Mouse (Mus musculus) hindbrain, embryonic 13.5 days (tissue): ENCODE data around the gene Fam229b. TPM values are rescaled to one million over a fixed set of nuclear protein-coding genes. Genes with fewer than 3 reads are reported as not detected.
A peak's percentile ranks its signal among the peaks of the same experiment; 100 is the strongest.

Experiments
- ATAC-seq: fragments of 200-750 bp; cut with Nextera tagmentation; 2 replicates; pipeline ENCODE4 v1.8.0; 2017; ENCODE audit warnings: moderate TSS enrichment; ENCODE audit not compliant: low FRiP score
- H3K27ac ChIP-seq: fragments of 300-500 bp; sonication (generic); 2 replicates; pipeline ENCODE4 v1.5.1; 2015; ENCODE audit warnings: inconsistent platforms, mild to moderate bottlenecking, moderate library complexity
- H3K27me3 ChIP-seq: fragments of 300-500 bp; sonication (generic); 2 replicates; pipeline ENCODE4 v1.6.1; 2015; ENCODE audit warnings: mild to moderate bottlenecking, inconsistent platforms
- H3K36me3 ChIP-seq: fragments of 300-500 bp; sonication (generic); 2 replicates; pipeline ENCODE4 v1.6.1; 2015; ENCODE audit warnings: mild to moderate bottlenecking, inconsistent platforms
- H3K4me1 ChIP-seq: fragments of 300-500 bp; sonication (generic); replicated peaks from 2 replicates; pipeline ENCODE4 v1.6.1; 2015; ENCODE audit warnings: inconsistent platforms
- H3K4me2 ChIP-seq: fragments of 300-500 bp; sonication (generic); 2 replicates; pipeline ENCODE4 v1.6.1; 2015; ENCODE audit warnings: inconsistent platforms, mild to moderate bottlenecking, moderate library complexity
- H3K4me3 ChIP-seq: fragments of 300-500 bp; sonication (generic); 2 replicates; pipeline ENCODE4 v1.5.1; 2015; ENCODE audit warnings: mild to moderate bottlenecking, inconsistent platforms
- H3K9ac ChIP-seq: fragments of 300-500 bp; sonication (generic); 2 replicates; pipeline ENCODE4 v1.6.1; 2015; ENCODE audit warnings: mild to moderate bottlenecking, inconsistent platforms
- H3K9me3 ChIP-seq: fragments of 300-500 bp; sonication (generic); 2 replicates; pipeline ENCODE4 v1.6.1; 2016; ENCODE audit warnings: inconsistent platforms
- WGBS: fragments of 180-500 bp; shearing (Covaris S2); methylation state at CpG from one replicate; pipeline ENCODE4 v1.1.7; 2015; 5-methylcytosine and 5-hydroxymethylcytosine counted together
- polyA plus RNA-seq: library from polyadenylated mRNA; unstranded; fragments of >200 nt; fragmentation: Nextera tagmentation; extraction: Ambion mirVana; gene quantifications from 2 replicates; pipeline ENCODE4 v1.2.1, GENCODE M21; 2015

Gene Fam229b
- polyA plus RNA-seq = 32.7 and 34.8 TPM in 2 replicates

DNA sequence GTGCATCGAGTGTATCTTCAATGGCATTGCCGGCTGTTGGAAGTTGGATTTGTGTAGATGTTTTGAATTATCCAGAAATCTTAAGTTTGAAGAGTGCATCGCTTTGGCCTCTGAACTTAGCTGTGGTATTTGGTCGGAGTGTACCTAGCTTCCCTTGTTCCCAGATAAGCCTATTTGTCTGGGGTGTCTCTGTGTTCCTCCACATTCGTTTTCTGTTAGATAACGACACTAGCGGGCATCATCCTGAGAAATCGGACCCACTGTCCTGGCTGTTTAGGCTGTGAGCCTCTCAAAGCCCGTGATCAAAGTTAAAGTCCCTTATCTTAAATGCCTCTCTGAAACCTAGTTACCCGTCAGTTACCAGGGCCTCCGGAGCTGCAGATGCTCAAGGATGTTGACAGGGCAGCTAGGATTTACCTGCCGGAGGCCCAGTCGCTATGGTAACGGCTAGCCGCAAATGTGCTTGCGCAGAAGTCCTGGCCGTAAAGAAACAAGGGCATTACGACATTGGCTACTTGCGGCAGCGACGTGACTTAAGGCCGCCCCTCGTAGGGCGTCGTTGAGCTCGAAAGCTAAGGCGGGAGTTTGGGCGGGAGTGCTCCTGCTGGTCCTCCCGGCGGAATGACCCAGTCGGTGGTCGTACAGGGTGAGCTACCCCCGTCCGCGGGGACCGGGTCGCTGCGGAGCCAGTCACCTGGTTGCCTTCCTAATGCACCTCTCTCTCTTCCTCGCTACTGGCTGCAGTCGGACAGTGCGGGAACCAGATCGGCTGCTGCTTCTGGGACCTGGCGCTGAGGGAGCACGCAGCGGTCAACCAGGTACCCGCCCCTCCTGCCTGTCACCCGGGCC lies at the start of gene Fam229b, which contains the start of gene Tube1:
Gene Fam229b, minus strand, starts transcription at position 453 of the 849 bp plus-strand sequence.
Gene Tube1, plus strand, starts transcription at position 515 of the 849 bp plus-strand sequence.
- H3K4me1 ChIP-seq = peaks cover 31% of the 10 kb centered on the region
- peak within 1 kb of the TSS; percentile 72 for H3K4me3 ChIP-seq
- H3K27ac ChIP-seq = peak within 1 kb of the TSS; percentile 82
- H3K9me3 ChIP-seq = no peaks in the 10 kb centered on the region
- peaks cover 19% of the 10 kb centered on the region for H3K36me3 ChIP-seq
- peak within 1 kb of the TSS; percentile 84 for H3K9ac ChIP-seq
- peak within 1 kb of the TSS; percentile 94 for H3K4me2 ChIP-seq
- H3K27me3 ChIP-seq = no peaks in the 10 kb centered on the region
- 5% methylated on average over 47 of the region's 47 CpGs for WGBS
- ATAC-seq = peak; percentile 92

DNA sequence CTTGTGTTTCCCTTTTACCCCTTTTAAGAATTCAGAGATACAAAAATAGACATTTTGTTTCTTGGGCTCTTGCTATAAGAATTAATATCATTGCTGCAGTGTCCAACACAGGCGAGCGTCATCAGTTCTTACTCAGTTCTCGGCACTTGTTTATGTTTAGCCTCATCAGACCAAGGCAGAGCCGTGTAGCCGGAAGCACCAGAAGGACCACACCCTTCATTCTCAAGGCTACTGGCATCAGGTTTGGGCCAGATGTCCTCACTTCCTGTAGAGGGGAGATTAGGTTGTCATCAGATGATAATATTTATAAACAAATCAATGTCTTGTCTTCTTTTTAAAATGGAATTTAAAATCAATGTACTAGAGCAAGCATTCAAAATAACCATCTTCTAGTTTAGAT lies 43.3 kb upstream of the Fam229b start:
- Histone ChIP-seq H3K27ac (no peak overlapping the region), H3K27me3 (no peaks in the 10 kb centered on the region), H3K9me3 (peaks cover 3% of the 10 kb centered on the region; the same call in 1 of the 2 replicates), H3K4me2 (no peak overlapping the region), H3K9ac (no peak overlapping the region), H3K4me3 (no peak overlapping the region), H3K36me3 (no peaks in the 10 kb centered on the region), H3K4me1 (peaks cover 24% of the 10 kb centered on the region)
- ATAC-seq = no peak
- whole genome bisulfite sequencing = 92% methylated on average over 5 of the region's 5 CpGs

DNA sequence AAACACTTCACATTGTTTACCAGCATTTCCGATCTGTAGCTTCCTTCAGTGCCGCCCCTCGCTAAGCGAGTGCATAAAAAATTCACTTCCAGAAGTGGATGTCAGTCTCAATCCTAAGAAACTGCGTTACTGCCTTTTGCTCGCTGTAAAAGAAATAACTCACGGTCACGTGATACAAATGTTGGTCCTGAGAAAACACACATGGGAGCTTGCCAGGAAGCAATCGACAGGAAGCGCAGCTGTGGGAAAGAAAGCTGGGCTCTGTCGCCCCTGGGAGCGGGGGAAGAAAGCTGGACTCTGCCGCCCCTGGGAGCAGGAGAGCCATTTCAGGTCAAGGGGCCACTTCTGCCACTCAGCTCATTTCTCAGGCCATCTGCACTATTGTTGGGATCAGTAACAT lies 39.4 kb upstream of the Fam229b start:
- H3K36me3 ChIP-seq = no peaks in the 10 kb centered on the region
- H3K27ac ChIP-seq = peak overlapping the region; percentile 97
- no peaks in the 10 kb centered on the region for H3K27me3 ChIP-seq
- no peak overlapping the region for H3K4me3 ChIP-seq
- H3K9ac ChIP-seq = 0 out of 2 replicates have a peak overlapping the region, but pooled peaks have one; percentile 43
- H3K9me3 ChIP-seq = no peaks in the 10 kb centered on the region
- peak overlapping the region; percentile 64 for H3K4me2 ChIP-seq
- 22% methylated on average over 13 of the region's 13 CpGs for WGBS
- no peak for ATAC-seq
- H3K4me1 ChIP-seq = peaks cover 40% of the 10 kb centered on the region

DNA sequence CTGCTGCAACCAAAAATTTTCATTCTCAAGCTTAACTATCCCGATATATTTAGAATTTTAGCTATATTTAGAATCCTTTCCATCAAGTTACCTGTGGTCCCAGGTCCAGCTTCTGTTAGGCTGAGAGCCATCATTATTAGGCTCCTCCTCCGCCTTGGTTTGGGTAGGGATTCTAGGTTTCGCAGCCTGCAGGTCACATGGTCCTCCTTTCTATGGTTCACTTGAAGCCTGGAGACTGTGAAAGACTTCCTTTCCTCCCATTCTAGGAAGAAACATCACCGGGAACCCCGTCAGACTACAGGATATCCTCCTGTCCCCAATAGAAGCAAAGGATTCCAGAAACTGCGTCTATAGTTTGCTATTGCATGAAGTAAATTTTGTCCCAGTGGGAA lies 38.8 kb upstream of the Fam229b start:
- WGBS = 71% methylated on average over 6 of the region's 6 CpGs
- Histone ChIP-seq H3K9ac (no peak overlapping the region), H3K4me2 (peak overlapping the region; percentile 64), H3K4me3 (no peak overlapping the region), H3K9me3 (no peaks in the 10 kb centered on the region), H3K27ac (peak overlapping the region; percentile 97), H3K36me3 (no peaks in the 10 kb centered on the region), H3K27me3 (no peaks in the 10 kb centered on the region), H3K4me1 (peaks cover 40% of the 10 kb centered on the region)
- no peak for ATAC-seq

DNA sequence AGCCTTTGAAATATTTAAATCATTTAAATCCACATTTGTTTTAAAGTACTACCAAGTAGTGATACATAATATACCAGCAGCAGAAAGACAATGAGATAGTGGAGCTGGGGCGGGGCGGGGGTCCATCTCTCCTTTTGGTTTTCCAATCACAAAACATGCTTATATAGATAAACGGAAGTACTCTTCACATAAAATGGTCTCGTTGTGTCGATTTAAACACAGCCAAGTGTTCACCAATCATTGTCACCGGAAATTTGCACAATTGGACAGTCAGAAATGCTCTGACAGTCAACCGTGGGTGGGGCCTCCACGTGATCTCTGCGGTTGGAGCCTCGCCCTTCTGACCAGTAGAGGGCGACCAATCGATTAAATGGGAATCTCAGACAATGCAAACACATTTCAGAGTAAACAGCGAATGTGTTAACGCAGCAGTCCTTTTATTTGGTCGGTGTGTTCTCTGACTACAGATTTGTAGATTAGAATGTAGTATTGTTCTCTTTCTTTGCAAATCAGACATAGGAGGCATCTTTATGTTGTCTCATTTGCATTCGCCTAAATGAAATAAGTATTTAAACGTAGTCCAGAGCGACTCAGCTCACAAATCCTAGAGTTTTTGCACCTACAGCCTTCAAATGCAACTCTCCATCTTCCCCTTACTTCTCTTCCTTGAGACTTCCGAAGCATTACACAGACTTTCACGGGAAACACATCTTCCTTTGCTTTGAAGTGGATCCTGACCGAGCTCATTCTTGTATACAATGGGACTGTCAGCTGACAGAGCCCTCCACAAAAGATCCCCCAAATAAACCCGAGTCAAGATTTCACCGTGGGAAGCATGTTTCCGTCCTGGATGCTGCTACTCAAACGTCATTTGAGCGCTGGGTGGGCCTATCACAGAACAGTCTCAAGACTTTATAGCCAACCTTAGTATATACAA lies 38.2 kb upstream of the Fam229b start:
- H3K9ac ChIP-seq = peak overlapping the region; percentile 75
- peak overlapping the region; percentile 64 for H3K4me2 ChIP-seq
- no peaks in the 10 kb centered on the region for H3K36me3 ChIP-seq
- no peaks in the 10 kb centered on the region for H3K9me3 ChIP-seq
- H3K4me1 ChIP-seq = peaks cover 42% of the 10 kb centered on the region
- 7% methylated on average over 26 of the region's 26 CpGs for WGBS
- H3K27me3 ChIP-seq = no peaks in the 10 kb centered on the region
- peak overlapping the region; percentile 97 for H3K27ac ChIP-seq
- peak overlapping the region; percentile 39 for H3K4me3 ChIP-seq
- ATAC-seq = peak; percentile 88

DNA sequence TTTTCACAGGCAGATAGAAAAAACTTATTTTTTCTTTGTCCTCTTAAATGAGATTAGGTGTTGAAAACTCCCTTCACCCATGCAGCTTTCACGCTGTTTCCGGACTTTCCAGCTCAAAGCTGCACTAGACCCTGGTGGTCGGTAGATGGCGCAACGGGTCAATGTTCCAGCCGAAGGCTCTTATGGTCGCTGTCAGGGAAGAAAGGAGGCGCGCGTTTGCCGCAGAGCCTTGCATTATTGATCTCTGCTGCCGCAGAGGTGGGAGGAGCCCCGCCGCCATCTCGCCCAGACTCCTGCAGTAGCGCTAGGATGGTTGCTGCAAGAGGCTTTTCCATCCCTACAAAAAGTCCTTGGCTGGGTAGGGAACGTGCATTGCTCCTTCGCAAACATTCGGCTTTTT lies 37.4 kb upstream of the Fam229b start:
- H3K36me3 ChIP-seq = no peaks in the 10 kb centered on the region
- peak overlapping the region; percentile 97 for H3K27ac ChIP-seq
- peak overlapping the region; percentile 64 for H3K4me2 ChIP-seq
- 0% methylated on average over 19 of the region's 19 CpGs for WGBS
- peaks cover 49% of the 10 kb centered on the region for H3K4me1 ChIP-seq
- no peaks in the 10 kb centered on the region for H3K9me3 ChIP-seq
- peak overlapping the region; percentile 39 for H3K4me3 ChIP-seq
- peak; percentile 93 for ATAC-seq
- H3K27me3 ChIP-seq = no peaks in the 10 kb centered on the region
- peak overlapping the region; percentile 75 for H3K9ac ChIP-seq

DNA sequence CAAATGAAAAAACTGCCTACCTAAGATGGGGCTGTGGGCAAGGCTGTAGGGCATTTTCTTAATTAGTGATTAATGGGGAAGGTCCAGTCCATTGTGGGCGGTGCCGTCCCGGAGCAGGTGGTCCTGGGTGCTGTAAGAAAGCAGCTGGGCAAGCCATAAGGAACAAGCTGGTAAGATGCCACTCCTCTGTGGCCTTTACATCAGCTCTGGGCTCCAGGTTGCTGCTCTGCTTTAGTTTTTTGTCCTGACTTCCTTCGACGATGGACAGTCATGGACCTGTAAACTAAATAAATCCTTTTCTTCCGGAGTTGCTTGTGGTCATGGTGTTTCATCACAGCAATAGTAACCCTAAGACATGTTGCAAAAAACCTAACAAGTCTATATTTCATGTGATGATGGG lies 37.0 kb upstream of the Fam229b start:
- Histone ChIP-seq H3K9me3 (no peaks in the 10 kb centered on the region), H3K4me1 (peaks cover 54% of the 10 kb centered on the region), H3K4me2 (peak overlapping the region; percentile 64), H3K36me3 (no peaks in the 10 kb centered on the region), H3K9ac (peak overlapping the region; percentile 31; the same call in 1 of the 2 replicates), H3K27me3 (no peaks in the 10 kb centered on the region), H3K27ac (peak overlapping the region; percentile 49; the same call in 1 of the 2 replicates), H3K4me3 (no peak overlapping the region)
- ATAC-seq = peak; percentile 26
- WGBS = 10% methylated on average over 6 of the region's 6 CpGs

DNA sequence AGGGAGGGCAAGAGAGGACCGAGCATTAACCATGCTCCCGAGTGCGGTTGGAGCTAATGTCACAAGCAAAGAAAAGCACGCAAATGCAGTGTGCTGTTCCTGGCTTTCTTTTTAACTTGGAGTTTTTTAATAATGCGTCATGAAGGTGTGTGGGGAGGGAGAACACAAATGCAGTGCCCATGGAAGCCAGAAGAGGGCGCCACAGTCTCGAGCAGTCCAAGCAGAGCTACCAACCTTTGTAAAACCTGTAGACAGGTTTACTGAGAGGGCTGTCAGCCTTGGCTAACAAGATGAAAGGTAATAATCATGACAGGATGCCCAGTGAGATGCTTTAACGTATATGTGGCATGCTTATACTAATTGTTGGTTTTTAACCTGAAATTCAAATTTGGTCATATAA lies 36.5 kb upstream of the Fam229b start:
- ATAC-seq = peak; percentile 5; the same call in 1 of the 2 replicates
- Histone ChIP-seq H3K9ac (peak overlapping the region; percentile 19; the same call in 1 of the 2 replicates), H3K27ac (peak overlapping the region; percentile 56), H3K27me3 (no peaks in the 10 kb centered on the region), H3K4me1 (peaks cover 57% of the 10 kb centered on the region), H3K4me2 (peak overlapping the region; percentile 64), H3K4me3 (no peak overlapping the region), H3K36me3 (no peaks in the 10 kb centered on the region), H3K9me3 (no peaks in the 10 kb centered on the region)
- 6% methylated on average over 8 of the region's 8 CpGs for WGBS

DNA sequence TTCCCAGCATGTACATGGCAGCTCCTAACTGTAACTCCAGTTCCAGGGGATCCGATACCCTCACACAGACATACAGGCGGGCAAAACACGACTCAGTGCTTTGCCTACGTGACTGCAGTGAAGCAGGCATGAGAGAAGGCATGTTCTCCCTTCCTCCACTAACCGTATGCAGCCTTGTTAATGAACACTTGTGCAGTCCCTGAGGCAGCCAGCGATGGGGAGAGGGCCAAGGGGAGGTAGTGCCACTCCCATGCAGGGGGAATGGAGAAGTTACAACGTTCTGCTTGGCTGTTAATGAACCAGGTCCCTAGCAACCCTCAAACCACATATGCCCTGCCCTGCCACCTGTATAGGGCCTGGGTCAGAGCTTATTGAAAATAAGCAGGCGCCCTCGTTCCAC lies 35.9 kb upstream of the Fam229b start:
- ATAC-seq = no peak

DNA sequence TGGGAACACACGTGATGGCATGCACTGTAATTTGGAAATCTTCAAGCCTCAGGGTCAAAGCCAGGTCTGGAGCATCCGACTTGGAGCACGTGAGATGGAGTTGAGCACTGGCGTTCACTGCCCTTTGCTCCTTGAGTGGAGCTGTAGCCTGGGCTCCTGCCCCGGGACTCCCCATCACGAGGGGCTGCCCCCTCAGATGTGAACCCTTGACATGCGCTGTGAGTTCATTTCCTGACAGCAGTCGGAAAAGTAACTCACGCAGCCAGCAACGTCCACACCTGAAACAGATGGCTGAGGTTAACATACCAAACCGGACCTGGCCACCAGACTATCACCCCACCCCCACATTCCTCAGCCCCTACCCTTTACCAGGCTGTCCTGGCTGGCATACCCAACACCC lies 33.9 kb upstream of the Fam229b start:
- no peak for ATAC-seq
- H3K9me3 ChIP-seq = no peaks in the 10 kb centered on the region
- H3K27me3 ChIP-seq = no peaks in the 10 kb centered on the region
- H3K27ac ChIP-seq = no peak overlapping the region
- H3K4me2 ChIP-seq = no peak overlapping the region
- H3K4me1 ChIP-seq = peaks cover 49% of the 10 kb centered on the region
- no peak overlapping the region for H3K4me3 ChIP-seq
- WGBS = 82% methylated on average over 11 of the region's 11 CpGs
- H3K36me3 ChIP-seq = no peaks in the 10 kb centered on the region
- no peak overlapping the region for H3K9ac ChIP-seq

More for the DNA sequence above, 35.9 kb upstream of the Fam229b start:
- 48% methylated on average over 9 of the region's 9 CpGs for WGBS
- no peaks in the 10 kb centered on the region for H3K36me3 ChIP-seq
- no peak overlapping the region for H3K4me3 ChIP-seq
- H3K4me1 ChIP-seq = peaks cover 59% of the 10 kb centered on the region
- no peaks in the 10 kb centered on the region for H3K9me3 ChIP-seq
- peak overlapping the region; percentile 39 for H3K4me2 ChIP-seq
- peak overlapping the region; percentile 19; the same call in 1 of the 2 replicates for H3K9ac ChIP-seq
- H3K27ac ChIP-seq = peak overlapping the region; percentile 56
- H3K27me3 ChIP-seq = no peaks in the 10 kb centered on the region

DNA sequence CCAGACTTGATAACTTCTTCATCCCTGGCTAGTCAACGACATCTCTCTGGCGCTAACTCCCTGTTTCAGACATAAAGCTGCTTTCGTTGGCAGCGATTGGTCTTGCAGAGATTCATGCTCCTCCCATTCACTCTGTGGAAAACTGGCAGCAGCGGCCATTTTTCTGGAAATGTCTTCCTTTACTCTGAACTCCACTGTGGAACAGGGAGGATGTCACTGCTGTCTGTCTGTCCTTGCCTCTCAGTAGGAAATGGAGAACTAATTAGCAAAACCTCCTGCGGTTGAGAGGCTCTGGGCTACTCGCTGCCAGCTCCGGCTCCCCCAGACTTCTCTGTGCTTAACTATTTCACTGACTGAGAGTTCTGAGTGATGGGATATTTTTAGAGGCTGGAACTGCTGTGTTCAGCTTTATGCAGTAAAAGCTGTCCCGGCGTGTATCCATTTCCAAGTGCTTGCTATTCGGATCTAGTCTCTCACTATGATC lies 32.0 kb upstream of the Fam229b start:
- Histone ChIP-seq H3K9ac (peak overlapping the region; percentile 66), H3K27me3 (no peaks in the 10 kb centered on the region), H3K4me1 (peaks cover 41% of the 10 kb centered on the region), H3K4me2 (peak overlapping the region; percentile 47), H3K36me3 (no peaks in the 10 kb centered on the region), H3K9me3 (no peaks in the 10 kb centered on the region), H3K27ac (peak overlapping the region; percentile 87), H3K4me3 (peak overlapping the region; percentile 32)
- ATAC-seq = 0 out of 2 replicates have a peak, but pooled peaks have one; percentile 32
- 23% methylated on average over 11 of the region's 11 CpGs for WGBS

DNA sequence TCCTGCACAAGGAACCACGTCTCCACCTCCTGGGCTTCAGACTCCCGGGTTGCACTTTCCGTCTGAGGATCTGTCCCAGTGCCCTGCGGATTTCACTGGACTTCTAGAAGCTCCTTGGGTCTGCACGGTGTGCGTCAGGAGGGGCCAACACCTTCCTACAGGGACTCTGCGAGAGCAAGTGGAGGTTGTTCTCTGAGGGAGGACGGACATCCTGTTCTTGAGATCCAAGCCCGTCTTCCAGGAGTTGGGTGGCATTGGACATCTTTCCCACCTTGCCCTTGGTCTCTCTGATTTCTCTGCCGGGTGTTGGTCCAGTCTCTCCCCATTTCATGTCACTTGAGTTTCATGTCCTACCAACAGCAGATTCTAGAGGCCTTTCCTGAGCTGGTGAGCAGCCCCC lies 30.0 kb upstream of the Fam229b start, which contains the start of gene Ccn6:
Gene Ccn6, minus strand, starts transcription at position 101 of the 400 bp plus-strand sequence.
- H3K4me1 ChIP-seq = peaks cover 29% of the 10 kb centered on the region
- H3K27ac ChIP-seq = no peak within 1 kb of the TSS; the same call in 1 of the 2 replicates
- no peaks in the 10 kb centered on the region for H3K36me3 ChIP-seq
- H3K9me3 ChIP-seq = no peaks in the 10 kb centered on the region
- H3K27me3 ChIP-seq = no peaks in the 10 kb centered on the region
- no peak for ATAC-seq
- no peak within 1 kb of the TSS for H3K4me2 ChIP-seq
- no peak within 1 kb of the TSS for H3K9ac ChIP-seq
- no peak within 1 kb of the TSS for H3K4me3 ChIP-seq
- WGBS = 93% methylated on average over 10 of the region's 10 CpGs
